ENCODE assay signal across 14 mouse cellular contexts in genomic region chr13:95880633-95881032, GRCm38 (mm10). TPM values are rescaled to one million over a fixed set of nuclear protein-coding genes. Genes with fewer than 3 reads are reported as not detected.
A peak's percentile ranks its signal among the peaks of the same experiment; 100 is the strongest.
DNase-seq lines count a peak whose midpoint lies in the region; ATAC-seq and TF ChIP-seq lines count a peak whose summit lies in the region.
"Had no signal": no experiment of that assay in that cellular context is flagged by ENCODE, and none has a peak within 500 bp of the region (broad histone marks: within the 10 kb centered on the region; RNA-seq: fewer than 3 reads in every experiment).

No protein-coding gene starts in this region.

- H3K9ac ChIP-seq in liver, embryonic 16.5 days (ENCODE audit: low read depth, low read length), result no peak overlapping the region
- no peak overlapping the region for H3K9ac ChIP-seq in liver, embryonic 12.5 days
- no peak overlapping the region for H3K9ac ChIP-seq in forebrain, embryonic 14.5 days (ENCODE audit: low read length)
- no peak overlapping the region for H3K9ac ChIP-seq in limb, embryonic 15.5 days
- H3K9ac ChIP-seq: embryonic facial prominence, embryonic 12.5 days; heart, embryonic 12.5 days; intestine, embryonic 15.5 days had no signal

- H3K4me2 ChIP-seq in liver, embryonic 16.5 days (ENCODE audit: low read depth, low read length), result no peak overlapping the region
- no peak overlapping the region for H3K4me2 ChIP-seq in liver, embryonic 12.5 days
- no peak overlapping the region for H3K4me2 ChIP-seq in forebrain, embryonic 14.5 days (ENCODE audit: low read length)
- 0 out of 2 replicates have a peak overlapping the region, but pooled peaks have one; percentile 12 for H3K4me2 ChIP-seq in limb, embryonic 15.5 days
- H3K4me2 ChIP-seq: embryonic facial prominence, embryonic 12.5 days; heart, embryonic 12.5 days; intestine, embryonic 15.5 days had no signal

- no peaks in the 10 kb centered on the region for H3K9me3 ChIP-seq in liver, embryonic 16.5 days (replicated peaks; ENCODE audit: control insufficient read depth, low read length)
- H3K9me3 ChIP-seq in liver, embryonic 12.5 days (replicated peaks), result no peaks in the 10 kb centered on the region
- H3K9me3 ChIP-seq in forebrain, embryonic 14.5 days (replicated peaks; ENCODE audit: control insufficient read depth, low read length), result no peaks in the 10 kb centered on the region
- H3K9me3 ChIP-seq in limb, embryonic 15.5 days, result no peaks in the 10 kb centered on the region
- H3K9me3 ChIP-seq: embryonic facial prominence, embryonic 12.5 days; heart, embryonic 12.5 days; intestine, embryonic 15.5 days had no signal

- WGBS in liver, embryonic 16.5 days (ENCODE audit: insufficient replicate concordance), result 67% methylated on average over 6 of the region's 6 CpGs
- WGBS in liver, embryonic 12.5 days (ENCODE audit: insufficient replicate concordance), result 78% methylated on average over 6 of the region's 6 CpGs
- 30% methylated on average over 6 of the region's 6 CpGs for WGBS in forebrain, embryonic 14.5 days
- 39% methylated on average over 6 of the region's 6 CpGs for WGBS in limb, embryonic 15.5 days

- H3K27ac ChIP-seq in liver, embryonic 16.5 days (ENCODE audit: low read length), result no peak overlapping the region
- H3K27ac ChIP-seq in liver, embryonic 12.5 days, result no peak overlapping the region
- no peak overlapping the region for H3K27ac ChIP-seq in forebrain, embryonic 14.5 days (ENCODE audit: low read depth, low read length)
- H3K27ac ChIP-seq in limb, embryonic 15.5 days, result no peak overlapping the region
- no peak overlapping the region for H3K27ac ChIP-seq in gastrocnemius, adult 2 months
- H3K27ac ChIP-seq: embryonic facial prominence, embryonic 12.5 days; intestine, embryonic 15.5 days had no signal

- H3K4me3 ChIP-seq in liver, embryonic 16.5 days (ENCODE audit: low read depth, low read length), result no peak overlapping the region
- no peak overlapping the region for H3K4me3 ChIP-seq in liver, embryonic 12.5 days
- no peak overlapping the region for H3K4me3 ChIP-seq in forebrain, embryonic 14.5 days (ENCODE audit: low read depth, low read length)
- H3K4me3 ChIP-seq in limb, embryonic 15.5 days, result no peak overlapping the region
- no peak overlapping the region for H3K4me3 ChIP-seq in gastrocnemius, adult 2 months
- H3K4me3 ChIP-seq: embryonic facial prominence, embryonic 12.5 days; heart, embryonic 12.5 days; intestine, embryonic 15.5 days had no signal

- H3K4me1 ChIP-seq in liver, embryonic 16.5 days (ENCODE audit: control insufficient read depth, low read depth, low read length), result no peaks in the 10 kb centered on the region; the same call in 1 of the 2 replicates
- peaks cover 11% of the 10 kb centered on the region for H3K4me1 ChIP-seq in liver, embryonic 12.5 days
- 0 out of 2 replicates have a peak, but pooled peaks cover 2% of the 10 kb centered on the region for H3K4me1 ChIP-seq in forebrain, embryonic 14.5 days (ENCODE audit: control insufficient read depth, insufficient read depth, low read length)
- peaks cover 12% of the 10 kb centered on the region for H3K4me1 ChIP-seq in limb, embryonic 15.5 days
- H3K4me1 ChIP-seq: heart, embryonic 12.5 days had no signal

- H3K27me3 ChIP-seq in liver, embryonic 16.5 days (ENCODE audit: control insufficient read depth, insufficient read depth, low read depth, low read length), result no peaks in the 10 kb centered on the region
- no peaks in the 10 kb centered on the region for H3K27me3 ChIP-seq in liver, embryonic 12.5 days (replicated peaks)
- H3K27me3 ChIP-seq in forebrain, embryonic 14.5 days (replicated peaks; ENCODE audit: control insufficient read depth, insufficient read depth, low read length), result no peaks in the 10 kb centered on the region
- no peaks in the 10 kb centered on the region for H3K27me3 ChIP-seq in limb, embryonic 15.5 days
- H3K27me3 ChIP-seq: embryonic facial prominence, embryonic 12.5 days; heart, embryonic 12.5 days; intestine, embryonic 15.5 days had no signal

- intact Hi-C loops in gastrocnemius, adult 2 months (cut with DNase I), result no loop called here

- peak; percentile 45; the same call in 1 of the 2 replicates for ATAC-seq in liver, embryonic 16.5 days (ENCODE audit: low read depth)
- ATAC-seq in liver, embryonic 12.5 days, result no peak
- peak; percentile 77 for ATAC-seq in forebrain, embryonic 14.5 days
- ATAC-seq in limb, embryonic 15.5 days (ENCODE audit: insufficient number of reproducible peaks, low FRiP score, low TSS enrichment, low read depth), result 0 out of 2 replicates have a peak, but pooled peaks have one; percentile 63
- ATAC-seq: intestine, embryonic 15.5 days had no signal

- no peak for TF ChIP-seq CTCF in gastrocnemius, adult 2 months (IDR thresholded peaks at IDR 0.05)

- DNase-seq in forebrain, embryonic 14.5 days (ENCODE audit: low spot score), result peak; percentile 71
- peak; percentile 30 for DNase-seq in kidney, adult 18-20 months
- DNase-seq in adrenal gland, postnatal 14 days, result no peak
- no peak for DNase-seq in spleen, adult 18-20 months
- DNase-seq in gastrocnemius, adult 2 months, result no peak
- DNase-seq: adrenal gland, postnatal 36 days; cerebellum, adult 18-20 months; retina, postnatal 1 day had no signal

- H3K36me3 ChIP-seq in liver, embryonic 16.5 days (ENCODE audit: control insufficient read depth, insufficient read depth), result no peaks in the 10 kb centered on the region
- no peaks in the 10 kb centered on the region for H3K36me3 ChIP-seq in liver, embryonic 12.5 days
- no peaks in the 10 kb centered on the region for H3K36me3 ChIP-seq in forebrain, embryonic 14.5 days (ENCODE audit: control insufficient read depth, insufficient read depth, low read length)
- H3K36me3 ChIP-seq in limb, embryonic 15.5 days, result no peaks in the 10 kb centered on the region
- H3K36me3 ChIP-seq: embryonic facial prominence, embryonic 12.5 days; heart, embryonic 12.5 days; intestine, embryonic 15.5 days had no signal

RNA-seq across cellular contexts. Expression of gene Iqgap2, which starts 11.1 kb away (rescaled TPM):
- polyA plus RNA-seq in liver, embryonic 16.5 days (2015; fragmentation: Nextera tagmentation; extraction: Ambion mirVana), result 19.3 and 20.3 TPM in 2 replicates
- polyA plus RNA-seq in liver, embryonic 12.5 days (2016; fragmentation: Nextera tagmentation; extraction: Ambion mirVana), result 14.5 and 14.7 TPM in 2 replicates
- 4.2 and 4.4 TPM in 2 replicates for polyA plus RNA-seq in forebrain, embryonic 14.5 days (2014; fragmentation: Nextera tagmentation; extraction: Ambion mirVana)
- polyA plus RNA-seq in limb, embryonic 15.5 days (2015; fragmentation: Nextera tagmentation; extraction: Ambion mirVana), result 8.0 and 9.6 TPM in 2 replicates
- 107 and 111 TPM in 2 replicates for total RNA-seq in adrenal gland, postnatal 14 days (2021)
- 1 to 10 TPM in 1 of 2 experiments, under 1 TPM in 1; 0.94 to 1.3 TPM for total RNA-seq in gastrocnemius, adult 2 months (2021)

Comparison
In these comparisons a context has a peak if more than half of its experiments do, and no peak if none do; other contexts are left out.
1. DNase-seq: peak in forebrain, embryonic 14.5 days (single experiment) and kidney, adult 18-20 months (single experiment); none in adrenal gland, postnatal 14 days (single experiment), spleen, adult 18-20 months (0 of 2) and gastrocnemius, adult 2 months (single experiment).